Mouse (Mus musculus) midbrain, embryonic 10.5 days (tissue): Measurements from ENCODE around the gene Gen1. TPM values are rescaled to one million over a fixed set of nuclear protein-coding genes. Genes with fewer than 3 reads are reported as not detected.

ENCODE experiments used
- DNase-seq: peaks from one replicate; pipeline ENCODE4 v3.0.0-alpha.2; 2017; ENCODE audit warnings: low spot score
- H3K27ac ChIP-seq: fragments of 300-500 bp; sonication (generic); replicated peaks from 2 replicates; pipeline ENCODE4 v1.5.1; 2016; ENCODE audit warnings: mild to moderate bottlenecking
- H3K27me3 ChIP-seq: fragments of 300-500 bp; sonication (generic); 2 replicates; pipeline ENCODE4 v1.6.1; 2016; ENCODE audit warnings: low read depth, mild to moderate bottlenecking; ENCODE audit not compliant: poor library complexity, severe bottlenecking
- H3K36me3 ChIP-seq: fragments of 300-500 bp; sonication (generic); 2 replicates; pipeline ENCODE4 v1.6.1; 2016; ENCODE audit warnings: mild to moderate bottlenecking, moderate library complexity
- H3K4me1 ChIP-seq: fragments of 300-500 bp; sonication (generic); 2 replicates; pipeline ENCODE4 v1.6.1; 2016
- H3K4me3 ChIP-seq: fragments of 300-500 bp; sonication (generic); 2 replicates; pipeline ENCODE4 v1.5.1; 2016; ENCODE audit warnings: mild to moderate bottlenecking, moderate library complexity
- H3K9me3 ChIP-seq: fragments of 300-500 bp; sonication (generic); replicated peaks from 2 replicates; pipeline ENCODE4 v1.6.1; 2016; ENCODE audit warnings: mild to moderate bottlenecking
- WGBS: fragments of 180-500 bp; shearing (Covaris S2); methylation state at CpG from one replicate; pipeline ENCODE4 v1.1.7; 2016; 5-methylcytosine and 5-hydroxymethylcytosine counted together
- polyA plus RNA-seq: library from polyadenylated mRNA; unstranded; fragments of >200 nt; fragmentation: Nextera tagmentation; extraction: Ambion mirVana; gene quantifications from 2 replicates; pipeline ENCODE4 v1.2.1, GENCODE M21; 2016

Gene Gen1
- polyA plus RNA-seq, result 15.3 and 17.9 TPM in 2 replicates

DNA sequence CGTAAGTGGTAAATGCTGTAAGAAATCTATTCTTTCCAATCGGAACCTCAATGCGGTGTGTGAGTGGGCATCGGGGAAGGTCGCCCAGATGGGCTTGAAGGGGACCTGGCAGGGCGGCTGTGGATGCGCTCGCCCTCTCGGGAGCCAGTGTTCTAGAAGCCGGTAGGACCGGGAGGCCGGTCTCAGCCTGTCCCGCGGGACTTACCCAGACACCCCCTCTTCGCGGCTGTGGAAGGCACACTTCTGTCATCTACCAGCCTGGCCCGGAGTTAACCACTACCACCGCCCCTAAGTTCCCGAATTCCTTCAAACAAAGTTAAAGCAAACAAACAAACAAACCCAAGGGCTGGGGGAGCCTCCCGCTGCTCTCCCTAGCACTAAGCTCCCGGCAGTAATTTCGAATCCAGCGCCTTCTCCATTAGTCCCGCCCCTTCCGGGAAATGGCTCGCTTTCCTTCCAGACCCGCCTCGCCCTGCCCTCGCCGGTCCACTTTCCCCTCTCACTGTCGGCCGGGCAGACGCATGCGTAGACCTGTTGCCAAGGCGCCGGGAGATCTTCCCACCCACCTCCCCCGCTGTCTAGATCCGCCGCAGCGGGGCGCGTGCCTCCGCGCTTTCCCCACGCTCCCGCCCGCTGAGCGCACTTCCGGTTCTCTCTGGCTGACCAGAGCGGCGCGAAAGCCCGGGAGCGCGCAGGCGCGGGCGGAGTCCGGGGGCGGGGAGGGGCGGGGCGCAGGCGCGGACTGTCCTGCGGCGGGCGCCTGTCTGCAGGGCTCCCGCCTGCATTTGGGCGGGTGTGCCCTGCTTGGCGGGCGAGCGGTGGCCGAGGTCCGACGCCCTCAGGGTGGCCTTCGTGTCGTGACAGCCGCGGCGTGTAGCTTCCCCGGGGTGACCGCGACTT, at the start of gene Gen1, which contains the start of gene Smc6:
Gen1 (minus strand) TSS at position 420 of the 900 bp plus-strand sequence.
Smc6 (plus strand) TSS at position 505 of the 900 bp plus-strand sequence.
- Histone ChIP-seq H3K36me3 (no peaks in the 10 kb centered on the region), H3K9me3 (no peaks in the 10 kb centered on the region), H3K27me3 (no peaks in the 10 kb centered on the region), H3K4me3 (peak within 1 kb of the TSS; percentile 78), H3K27ac (peak within 1 kb of the TSS; percentile 93), H3K4me1 (peaks cover 46% of the 10 kb centered on the region)
- 0% methylated on average over 83 of the region's 83 CpGs for WGBS
- peak; percentile 98 for DNase-seq

GRCm38 (mm10) chr12:11313840-11314239, 48.2 kb upstream of the Gen1 start:
- no peaks in the 10 kb centered on the region for H3K4me1 ChIP-seq
- WGBS, result 97% methylated on average over 1 of the region's 1 CpGs
- H3K36me3 ChIP-seq, result peaks cover 71% of the 10 kb centered on the region
- DNase-seq, result no peak
- H3K9me3 ChIP-seq, result no peaks in the 10 kb centered on the region
- no peak overlapping the region for H3K27ac ChIP-seq
- no peaks in the 10 kb centered on the region for H3K27me3 ChIP-seq
- no peak overlapping the region for H3K4me3 ChIP-seq

DNA sequence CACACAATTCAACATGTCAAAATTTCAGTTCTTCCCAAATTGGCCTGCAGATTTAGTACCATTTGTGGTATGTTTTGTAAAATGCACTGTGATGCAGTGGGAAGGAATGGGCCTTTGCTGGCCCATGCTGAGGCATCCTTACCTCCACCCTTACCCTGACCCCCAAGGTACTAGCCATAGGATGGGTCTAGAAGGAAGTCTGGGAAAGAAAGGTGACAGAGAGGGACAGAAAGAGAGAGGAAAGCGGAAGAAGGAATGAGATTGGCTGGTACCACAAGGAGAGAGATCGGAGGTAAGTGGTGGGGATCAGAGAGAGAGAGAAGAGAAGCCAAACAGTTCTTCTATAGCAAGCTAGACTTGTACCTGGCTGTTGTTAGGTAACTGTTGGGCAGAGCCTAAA, 45.5 kb upstream of the Gen1 start:
- H3K27me3 ChIP-seq, result no peaks in the 10 kb centered on the region
- WGBS, result 88% methylated on average over 2 of the region's 2 CpGs
- no peaks in the 10 kb centered on the region for H3K4me1 ChIP-seq
- H3K36me3 ChIP-seq, result peaks cover 73% of the 10 kb centered on the region
- H3K27ac ChIP-seq, result no peak overlapping the region
- no peaks in the 10 kb centered on the region for H3K9me3 ChIP-seq
- no peak for DNase-seq
- H3K4me3 ChIP-seq, result no peak overlapping the region

DNA sequence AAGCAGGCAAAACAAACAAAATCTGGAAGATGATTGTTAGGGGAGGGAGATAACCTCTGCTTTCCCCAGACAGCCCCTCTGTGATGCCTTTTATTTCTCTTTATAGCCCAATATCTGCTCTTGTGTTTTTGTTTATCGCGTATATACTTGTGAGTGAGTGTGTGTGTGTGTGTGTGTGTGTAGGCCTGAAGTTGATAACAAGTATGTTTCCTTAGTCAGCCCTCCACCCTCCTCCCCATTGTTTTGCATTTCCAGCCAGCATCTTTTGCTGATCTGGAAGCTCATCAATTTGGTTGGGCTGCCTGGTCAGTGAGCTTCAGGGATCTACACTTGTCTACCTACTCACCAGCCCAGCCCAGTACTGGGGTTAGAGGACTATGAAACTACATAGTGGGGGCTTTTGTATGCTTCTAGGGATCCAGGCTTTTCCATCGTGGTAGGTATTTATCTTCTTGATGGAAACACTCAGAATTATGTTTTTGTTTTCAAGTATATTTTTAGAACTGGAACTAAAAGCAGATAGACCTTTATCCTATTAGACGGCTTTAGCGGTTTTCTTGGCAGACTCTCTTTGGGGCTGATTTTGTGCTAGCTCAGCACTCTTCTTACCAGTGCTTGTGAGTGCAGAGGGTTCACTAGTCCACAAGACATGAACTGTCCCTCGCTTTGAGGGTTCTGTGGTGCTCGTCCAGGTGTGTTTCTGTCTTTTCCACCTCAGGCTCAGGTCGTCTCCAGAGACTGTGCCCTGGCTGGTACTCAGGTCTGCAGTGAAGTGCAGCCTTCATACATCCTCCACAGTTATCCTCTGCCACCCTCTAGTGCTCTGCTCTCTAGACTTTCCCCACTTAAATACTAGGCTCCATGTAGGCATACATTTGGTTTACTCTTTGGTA, 41.4 kb upstream of the Gen1 start:
- no peaks in the 10 kb centered on the region for H3K4me1 ChIP-seq
- WGBS, result 91% methylated on average over 8 of the region's 8 CpGs
- DNase-seq, result no peak
- H3K4me3 ChIP-seq, result no peak overlapping the region
- no peaks in the 10 kb centered on the region for H3K9me3 ChIP-seq
- H3K36me3 ChIP-seq, result peaks cover 87% of the 10 kb centered on the region
- H3K27me3 ChIP-seq, result no peaks in the 10 kb centered on the region
- H3K27ac ChIP-seq, result no peak overlapping the region

GRCm38 (mm10) chr12:11300858-11301257, 35.3 kb upstream of the Gen1 start:
- Histone ChIP-seq H3K27ac (no peak overlapping the region), H3K9me3 (no peaks in the 10 kb centered on the region), H3K4me1 (no peaks in the 10 kb centered on the region), H3K36me3 (peaks cover 95% of the 10 kb centered on the region), H3K27me3 (no peaks in the 10 kb centered on the region), H3K4me3 (no peak overlapping the region)
- DNase-seq, result no peak
- WGBS, result 98% methylated on average over 1 of the region's 1 CpGs

GRCm38 (mm10) chr12:11286382-11286781, 20.8 kb upstream of the Gen1 start:
- H3K27ac ChIP-seq, result no peak overlapping the region
- DNase-seq, result no peak
- no peaks in the 10 kb centered on the region for H3K9me3 ChIP-seq
- no peaks in the 10 kb centered on the region for H3K27me3 ChIP-seq
- 94% methylated on average over 2 of the region's 2 CpGs for WGBS
- H3K4me1 ChIP-seq, result no peaks in the 10 kb centered on the region
- H3K36me3 ChIP-seq, result peaks cover 98% of the 10 kb centered on the region
- no peak overlapping the region for H3K4me3 ChIP-seq

GRCm38 (mm10) chr12:11281584-11281983, 16.0 kb upstream of the Gen1 start:
- no peak overlapping the region for H3K27ac ChIP-seq
- peaks cover 96% of the 10 kb centered on the region for H3K36me3 ChIP-seq
- WGBS, result 97% methylated on average over 2 of the region's 2 CpGs
- no peaks in the 10 kb centered on the region for H3K9me3 ChIP-seq
- no peak overlapping the region for H3K4me3 ChIP-seq
- no peak for DNase-seq
- no peaks in the 10 kb centered on the region for H3K4me1 ChIP-seq
- no peaks in the 10 kb centered on the region for H3K27me3 ChIP-seq

GRCm38 (mm10) chr12:11279886-11280285, 14.3 kb upstream of the Gen1 start:
- H3K9me3 ChIP-seq, result no peaks in the 10 kb centered on the region
- no peaks in the 10 kb centered on the region for H3K27me3 ChIP-seq
- H3K36me3 ChIP-seq, result peaks cover 88% of the 10 kb centered on the region
- H3K4me1 ChIP-seq, result no peaks in the 10 kb centered on the region
- DNase-seq, result no peak
- 82% methylated on average over 3 of the region's 3 CpGs for WGBS
- no peak overlapping the region for H3K4me3 ChIP-seq
- no peak overlapping the region for H3K27ac ChIP-seq

DNA sequence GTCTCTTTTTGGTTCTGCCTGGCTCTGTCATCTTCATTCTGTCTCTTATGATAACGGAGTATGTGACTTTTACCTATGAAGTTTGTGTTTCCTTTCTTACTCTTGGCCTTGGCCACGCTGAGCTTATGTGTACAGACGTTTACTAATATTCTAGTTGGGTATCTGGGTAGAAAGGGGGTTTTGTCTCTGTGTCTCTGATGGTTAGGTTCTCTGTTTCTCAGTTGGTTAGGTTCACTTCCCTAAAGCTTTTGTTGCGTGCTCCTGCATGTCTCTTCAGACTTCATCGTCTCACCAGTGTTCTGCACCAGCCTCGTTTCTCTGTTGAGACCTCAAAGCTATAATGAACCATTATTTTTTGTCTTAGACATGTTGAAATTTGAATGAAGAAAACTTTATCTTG, 11.6 kb upstream of the Gen1 start:
- Histone ChIP-seq H3K4me1 (no peaks in the 10 kb centered on the region), H3K9me3 (no peaks in the 10 kb centered on the region), H3K4me3 (no peak overlapping the region), H3K36me3 (peaks cover 88% of the 10 kb centered on the region), H3K27me3 (no peaks in the 10 kb centered on the region), H3K27ac (no peak overlapping the region)
- no peak for DNase-seq
- WGBS, result 95% methylated on average over 6 of the region's 6 CpGs

GRCm38 (mm10) chr12:11276632-11277031, 11.0 kb upstream of the Gen1 start:
- no peak overlapping the region for H3K4me3 ChIP-seq
- no peaks in the 10 kb centered on the region for H3K27me3 ChIP-seq
- no peak for DNase-seq
- no peaks in the 10 kb centered on the region for H3K4me1 ChIP-seq
- H3K36me3 ChIP-seq, result peaks cover 90% of the 10 kb centered on the region
- H3K9me3 ChIP-seq, result no peaks in the 10 kb centered on the region
- no peak overlapping the region for H3K27ac ChIP-seq
- WGBS, result 83% methylated on average over 2 of the region's 2 CpGs

GRCm38 (mm10) chr12:11273185-11273584, 7.6 kb upstream of the Gen1 start:
- Histone ChIP-seq H3K9me3 (no peaks in the 10 kb centered on the region), H3K27me3 (no peaks in the 10 kb centered on the region), H3K27ac (no peak overlapping the region), H3K4me1 (peaks cover 13% of the 10 kb centered on the region), H3K36me3 (peaks cover 62% of the 10 kb centered on the region), H3K4me3 (no peak overlapping the region)
- DNase-seq, result no peak
- WGBS, result 96% methylated on average over 1 of the region's 1 CpGs

GRCm38 (mm10) chr12:11272568-11272967, 7.0 kb upstream of the Gen1 start:
- Histone ChIP-seq H3K4me1 (peaks cover 19% of the 10 kb centered on the region), H3K4me3 (no peak overlapping the region), H3K9me3 (no peaks in the 10 kb centered on the region), H3K27me3 (no peaks in the 10 kb centered on the region), H3K36me3 (peaks cover 56% of the 10 kb centered on the region), H3K27ac (no peak overlapping the region)
- DNase-seq, result no peak
- WGBS, result 94% methylated on average over 4 of the region's 4 CpGs
